Comparison of ENCODE assay signal across 8 mouse cellular contexts in the genomic region with DNA sequence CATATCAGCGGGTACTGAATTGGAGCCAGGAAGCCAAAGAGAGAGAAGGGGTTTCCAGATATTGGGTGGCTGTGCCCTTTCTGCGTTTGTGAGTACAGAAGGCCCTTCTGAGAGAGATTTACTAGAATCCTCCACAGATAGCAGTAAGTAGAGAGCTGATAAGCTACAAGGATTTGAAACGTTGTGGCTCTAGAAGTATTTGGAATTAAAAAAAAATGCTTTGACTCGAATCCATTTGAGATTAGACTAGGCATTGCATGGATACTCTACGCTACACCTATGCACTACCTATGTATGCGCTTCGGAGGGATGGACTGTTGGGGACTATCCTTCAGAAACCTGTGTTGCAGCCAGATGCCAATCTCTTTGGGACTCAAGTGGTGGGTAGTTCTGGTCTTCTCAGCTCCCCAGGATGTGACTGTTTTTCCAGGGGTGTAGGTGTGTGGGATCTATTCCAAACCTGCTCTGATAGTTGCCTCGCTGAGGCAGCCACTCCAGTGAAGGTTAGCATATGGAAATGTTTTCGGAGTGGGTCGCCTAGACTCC. TPM values are rescaled to one million over a fixed set of nuclear protein-coding genes. Genes with fewer than 3 reads are reported as not detected.
DNase-seq lines count a peak whose midpoint lies in the region; ATAC-seq lines count a peak whose summit lies in the region.

No protein-coding gene starts in this region.

- WGBS in kidney, embryonic 14.5 days: 17% methylated on average over 10 of the region's 10 CpGs
- 8% methylated on average over 10 of the region's 10 CpGs for WGBS in forebrain, embryonic 11.5 days
- WGBS in neural tube, embryonic 12.5 days: 14% methylated on average over 10 of the region's 10 CpGs

- no peak for DNase-seq in kidney, postnatal 36 days
- DNase-seq in forebrain, embryonic 11.5 days (ENCODE audit: low spot score): peak; percentile 53
- peak; percentile 12 to 31 for DNase-seq in layer of hippocampus, postnatal 10 days (ENCODE audit: low spot score in 2 of 2)
- no peak for DNase-seq in urinary bladder, postnatal 4 days (ENCODE audit: low spot score in 2 of 2)
- DNase-seq in ovary, postnatal 14 days (ENCODE audit: low spot score): no peak
- DNase-seq in adrenal gland, postnatal 4 days (ENCODE audit: low spot score in 2 of 2): no peak

- no peaks in the 10 kb centered on the region for H3K27me3 ChIP-seq in kidney, embryonic 14.5 days (ENCODE audit: control insufficient read depth, insufficient read depth, low read length)
- no peaks in the 10 kb centered on the region; the same call in 1 of the 2 replicates for H3K27me3 ChIP-seq in forebrain, embryonic 11.5 days (ENCODE audit: control insufficient read depth, insufficient read depth, low read length)
- no peaks in the 10 kb centered on the region for H3K27me3 ChIP-seq in neural tube, embryonic 12.5 days (replicated peaks)

- peak overlapping the region; percentile 66 for H3K4me3 ChIP-seq in kidney, embryonic 14.5 days (ENCODE audit: low read length)
- H3K4me3 ChIP-seq in forebrain, embryonic 11.5 days (ENCODE audit: low read depth, low read length): peak overlapping the region; percentile 68
- H3K4me3 ChIP-seq in neural tube, embryonic 12.5 days: peak overlapping the region; percentile 72

- H3K27ac ChIP-seq in kidney, embryonic 14.5 days (ENCODE audit: low read depth, low read length): no peak overlapping the region
- H3K27ac ChIP-seq in forebrain, embryonic 11.5 days (ENCODE audit: low read depth, low read length): no peak overlapping the region
- H3K27ac ChIP-seq in neural tube, embryonic 12.5 days: no peak overlapping the region

- H3K4me2 ChIP-seq in kidney, embryonic 14.5 days (replicated peaks; ENCODE audit: low read depth, low read length): peak overlapping the region; percentile 95
- H3K4me2 ChIP-seq in forebrain, embryonic 11.5 days (ENCODE audit: low read depth, low read length, severe bottlenecking): peak overlapping the region; percentile 81
- H3K4me2 ChIP-seq in neural tube, embryonic 12.5 days (replicated peaks): peak overlapping the region; percentile 90

- ATAC-seq in kidney, embryonic 14.5 days (ENCODE audit: low FRiP score, low TSS enrichment): no peak
- ATAC-seq in forebrain, embryonic 11.5 days (replicated peaks; ENCODE audit: low FRiP score): no peak; the same call in 1 of the 2 replicates
- peak; percentile 17 for ATAC-seq in neural tube, embryonic 12.5 days (ENCODE audit: low FRiP score, low read depth)

- H3K4me1 ChIP-seq in kidney, embryonic 14.5 days (ENCODE audit: control insufficient read depth, insufficient read depth, low read length): no peaks in the 10 kb centered on the region
- no peaks in the 10 kb centered on the region for H3K4me1 ChIP-seq in forebrain, embryonic 11.5 days (replicated peaks; ENCODE audit: control insufficient read depth, insufficient read depth, low read length)
- H3K4me1 ChIP-seq in neural tube, embryonic 12.5 days: peaks cover 9% of the 10 kb centered on the region; the same call in 1 of the 2 replicates

- H3K9me3 ChIP-seq in kidney, embryonic 14.5 days (ENCODE audit: control insufficient read depth, low read length): no peaks in the 10 kb centered on the region
- H3K9me3 ChIP-seq in forebrain, embryonic 11.5 days (ENCODE audit: control insufficient read depth, low read length): no peaks in the 10 kb centered on the region
- H3K9me3 ChIP-seq in neural tube, embryonic 12.5 days: no peaks in the 10 kb centered on the region

- H3K36me3 ChIP-seq in kidney, embryonic 14.5 days (ENCODE audit: control insufficient read depth, insufficient read depth, low read length): no peaks in the 10 kb centered on the region
- no peaks in the 10 kb centered on the region for H3K36me3 ChIP-seq in forebrain, embryonic 11.5 days (ENCODE audit: control insufficient read depth, insufficient read depth, low read length)
- no peaks in the 10 kb centered on the region for H3K36me3 ChIP-seq in neural tube, embryonic 12.5 days

- no peak overlapping the region for H3K9ac ChIP-seq in kidney, embryonic 14.5 days (ENCODE audit: low read depth, low read length)
- H3K9ac ChIP-seq in forebrain, embryonic 11.5 days (ENCODE audit: low read length): no peak overlapping the region; the same call in 1 of the 2 replicates
- peak overlapping the region; percentile 75 for H3K9ac ChIP-seq in neural tube, embryonic 12.5 days

RNA-seq across cellular contexts. Expression of a gene that starts 1.8 kb away (rescaled TPM):
- 5.5 and 7.9 TPM in 2 replicates for polyA plus RNA-seq in kidney, embryonic 14.5 days (2014; fragmentation: Nextera tagmentation; extraction: Ambion mirVana)
- polyA plus RNA-seq in forebrain, embryonic 11.5 days (2014; fragmentation: Nextera tagmentation; extraction: Ambion mirVana): 27.9 and 29.4 TPM in 2 replicates
- 10 to 100 TPM; 46.7 to 49.8 TPM for total RNA-seq in layer of hippocampus, postnatal 10 days (2021)
- polyA plus RNA-seq in neural tube, embryonic 12.5 days (2016; fragmentation: Nextera tagmentation; extraction: Ambion mirVana): 54.8 and 61.1 TPM in 2 replicates
- total RNA-seq in adrenal gland, postnatal 4 days (2021): 1 to 10 TPM; 3.9 to 4.2 TPM

Comparison
In these comparisons a context has a peak if more than half of its experiments do, and no peak if none do; other contexts are left out.
1. DNase-seq: peak in forebrain, embryonic 11.5 days (single experiment) and layer of hippocampus, postnatal 10 days (2 of 2); none in kidney, postnatal 36 days (0 of 2), urinary bladder, postnatal 4 days (0 of 2), ovary, postnatal 14 days (single experiment) and adrenal gland, postnatal 4 days (0 of 2).
2. Peak in every context shown above with its lines, with median percentiles within 50 percentile points of each other: H3K4me2 ChIP-seq and H3K4me3 ChIP-seq.